Mouse (Mus musculus): Measurements from ENCODE around the gene Higd1a.

The Higd1a gene

GRCm38 (mm10) chr9:121881301-121881700 is 23.1 kb upstream of the Higd1a start:
- DNase-seq (ENCODE audit: extremely low read depth, insufficient read length, low spot score), result no peak

GRCm38 (mm10) chr9:121880840-121881239 is 22.7 kb upstream of the Higd1a start:
- DNase-seq (ENCODE audit: extremely low read depth, insufficient read length, low spot score), result peak; percentile 27

GRCm38 (mm10) chr9:121877052-121877740 is 19.0 kb upstream of the Higd1a start:
- DNase-seq (ENCODE audit: extremely low read depth, insufficient read length, low spot score), result no peak

GRCm38 (mm10) chr9:121873578-121873977 is 15.4 kb upstream of the Higd1a start:
- no peak for DNase-seq (ENCODE audit: extremely low read depth, insufficient read length, low spot score)

GRCm38 (mm10) chr9:121872062-121872683 is 14.0 kb upstream of the Higd1a start:
- no peak for DNase-seq (ENCODE audit: extremely low read depth, insufficient read length, low spot score)

GRCm38 (mm10) chr9:121869973-121870515 is 11.9 kb upstream of the Higd1a start:
- DNase-seq (ENCODE audit: extremely low read depth, insufficient read length, low spot score), result no peak

GRCm38 (mm10) chr9:121869432-121869831 is 11.3 kb upstream of the Higd1a start:
- DNase-seq (ENCODE audit: extremely low read depth, insufficient read length, low spot score), result no peak

GRCm38 (mm10) chr9:121868236-121868635 is 10.1 kb upstream of the Higd1a start:
- DNase-seq (ENCODE audit: extremely low read depth, insufficient read length, low spot score), result no peak

- DNase-seq (ENCODE audit: extremely low read depth, insufficient read length, low spot score), result no peak
Observed at GRCm38 (mm10) chr9:121867632-121868031, 9.5 kb upstream of the Higd1a start.

GRCm38 (mm10) chr9:121865425-121866008 is 7.4 kb upstream of the Higd1a start:
- DNase-seq (ENCODE audit: extremely low read depth, insufficient read length, low spot score), result no peak

- no peak for DNase-seq (ENCODE audit: extremely low read depth, insufficient read length, low spot score)
Observed at GRCm38 (mm10) chr9:121864837-121865236, 6.7 kb upstream of the Higd1a start.

- no peak for DNase-seq (ENCODE audit: extremely low read depth, insufficient read length, low spot score)
Observed at GRCm38 (mm10) chr9:121860921-121861320, 2.8 kb upstream of the Higd1a start.

- no peak for DNase-seq (ENCODE audit: extremely low read depth, insufficient read length, low spot score)
Observed at GRCm38 (mm10) chr9:121859345-121859744, 1.2 kb upstream of the Higd1a start.

- peak; percentile 97 for DNase-seq (ENCODE audit: extremely low read depth, insufficient read length, low spot score)
Observed at GRCm38 (mm10) chr9:121857474-121858152, 549 bp downstream of the Higd1a start.

GRCm38 (mm10) chr9:121856649-121857416 is 1.3 kb downstream of the Higd1a start:
- DNase-seq (ENCODE audit: extremely low read depth, insufficient read length, low spot score), result no peak

GRCm38 (mm10) chr9:121854246-121854645 is 3.9 kb downstream of the Higd1a start:
- DNase-seq (ENCODE audit: extremely low read depth, insufficient read length, low spot score), result no peak

- DNase-seq (ENCODE audit: extremely low read depth, insufficient read length, low spot score), result no peak
Observed at GRCm38 (mm10) chr9:121847842-121848241, 10.3 kb downstream of the Higd1a start.

GRCm38 (mm10) chr9:121847138-121847537 is 11.0 kb downstream of the Higd1a start:
- DNase-seq (ENCODE audit: extremely low read depth, insufficient read length, low spot score), result no peak

GRCm38 (mm10) chr9:121846526-121847118 is 11.5 kb downstream of the Higd1a start:
- DNase-seq (ENCODE audit: extremely low read depth, insufficient read length, low spot score), result no peak

GRCm38 (mm10) chr9:121842914-121843313 is 15.2 kb downstream of the Higd1a start:
- DNase-seq (ENCODE audit: extremely low read depth, insufficient read length, low spot score), result no peak
